Mouse (Mus musculus): ENCODE measurements around the gene Vmn1r168.
"Not testable (repeated sequence)": the region's sequence is repeated elsewhere in the genome, so short reads cannot be mapped to it uniquely, and the experiment has no call there.

Gene Vmn1r168

DNA sequence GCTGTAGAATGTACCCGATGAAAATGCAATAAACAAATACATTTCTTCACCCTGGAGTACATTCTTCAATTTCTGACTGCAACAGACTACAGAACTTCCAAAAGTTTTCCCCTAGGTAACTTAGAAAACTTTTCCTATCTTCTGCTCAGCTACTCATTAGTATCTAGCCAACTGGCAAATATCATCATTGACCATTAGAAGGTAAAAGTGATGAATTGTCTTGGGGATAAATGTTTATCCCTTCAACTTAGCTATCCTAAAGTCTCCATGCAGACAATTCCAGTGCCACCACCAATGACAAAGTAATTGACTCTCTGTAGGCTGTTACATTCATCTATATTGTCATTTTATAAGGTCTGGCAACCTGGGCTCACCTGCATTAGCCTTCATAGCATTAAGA lies at the start of gene Vmn1r168:
Vmn1r168 (plus strand) TSS at position 301 of the 400 bp plus-strand sequence.
- not testable (repeated sequence) for DNase-seq (ENCODE audit: extremely low spot score, low spot score)

GRCm38 (mm10) chr7:23507106-23507505 lies 32.4 kb upstream of the Vmn1r168 start, which contains the start of gene Vmn1r167:
TSS of gene Vmn1r167 (minus strand) at chr7:23507206.
- DNase-seq (ENCODE audit: extremely low spot score, low spot score), result not testable (repeated sequence)

DNA sequence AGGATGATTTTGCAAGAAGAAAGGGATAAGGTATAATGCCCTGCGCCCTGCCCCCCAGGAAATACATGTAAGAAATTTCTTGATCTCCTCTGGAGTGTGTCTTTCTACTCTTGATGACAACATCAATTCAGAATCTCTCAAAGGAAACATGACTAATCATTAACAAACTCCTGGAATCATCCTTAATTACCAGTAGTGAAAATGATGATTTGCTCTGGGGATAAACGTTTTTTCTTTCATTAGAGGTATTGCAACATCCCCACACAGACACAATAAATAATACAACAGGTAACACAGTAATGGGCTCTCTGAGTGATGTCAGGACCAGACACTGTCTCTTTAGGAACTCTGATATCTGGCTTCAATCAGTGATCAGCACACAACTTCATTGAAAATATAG lies 35.7 kb downstream of the Vmn1r168 start, which contains the start of gene Vmn1r169:
Vmn1r169 (plus strand) TSS at position 301 of the 400 bp plus-strand sequence.
- not testable (repeated sequence) for DNase-seq (ENCODE audit: extremely low spot score, low spot score)
